Mouse (Mus musculus) ovary, adult 18-20 months (tissue): ENCODE measurements at regions not wholly inside any gene's neighbourhood (a gene's known extent, or its start where the extent isn't known, plus 50 kb on each side); places are given as distances from the start of the nearest gene placed in this dataset.

Source experiments
- DNase-seq: peaks from one replicate; pipeline ENCODE4 v3.0.0; 2022; ENCODE audit warnings: low spot score, mixed read lengths

GRCm38 (mm10) chr13:59874137-59874931 is 51.4 kb upstream of the Tut7 start:
- DNase-seq, result no peak
